Mouse (Mus musculus) thymus, adult 2 months (tissue): ENCODE measurements at regions not wholly inside any gene's neighbourhood (a gene's known extent, or its start where the extent isn't known, plus 50 kb on each side); places are given as distances from the start of the nearest gene placed in this dataset.

ENCODE experiments used
- CTCF ChIP-seq: fragments of 200-500 bp; IDR thresholded peaks from 2 replicates; pipeline ENCODE4 v1.5.1; 2012; ENCODE audit warnings: mild to moderate bottlenecking, control low read depth, low read length, moderate library complexity, borderline replicate concordance; ENCODE audit not compliant: control insufficient read depth, poor library complexity, insufficient read depth; ENCODE audit errors: extremely low read depth
- POLR2A ChIP-seq: fragments of 200-500 bp; IDR thresholded peaks from 2 replicates; pipeline ENCODE4 v1.6.1; 2012; ENCODE audit warnings: mild to moderate bottlenecking, low read length, control low read depth, moderate library complexity; ENCODE audit not compliant: control insufficient read depth, poor library complexity, insufficient read depth; ENCODE audit errors: extremely low read depth

DNA sequence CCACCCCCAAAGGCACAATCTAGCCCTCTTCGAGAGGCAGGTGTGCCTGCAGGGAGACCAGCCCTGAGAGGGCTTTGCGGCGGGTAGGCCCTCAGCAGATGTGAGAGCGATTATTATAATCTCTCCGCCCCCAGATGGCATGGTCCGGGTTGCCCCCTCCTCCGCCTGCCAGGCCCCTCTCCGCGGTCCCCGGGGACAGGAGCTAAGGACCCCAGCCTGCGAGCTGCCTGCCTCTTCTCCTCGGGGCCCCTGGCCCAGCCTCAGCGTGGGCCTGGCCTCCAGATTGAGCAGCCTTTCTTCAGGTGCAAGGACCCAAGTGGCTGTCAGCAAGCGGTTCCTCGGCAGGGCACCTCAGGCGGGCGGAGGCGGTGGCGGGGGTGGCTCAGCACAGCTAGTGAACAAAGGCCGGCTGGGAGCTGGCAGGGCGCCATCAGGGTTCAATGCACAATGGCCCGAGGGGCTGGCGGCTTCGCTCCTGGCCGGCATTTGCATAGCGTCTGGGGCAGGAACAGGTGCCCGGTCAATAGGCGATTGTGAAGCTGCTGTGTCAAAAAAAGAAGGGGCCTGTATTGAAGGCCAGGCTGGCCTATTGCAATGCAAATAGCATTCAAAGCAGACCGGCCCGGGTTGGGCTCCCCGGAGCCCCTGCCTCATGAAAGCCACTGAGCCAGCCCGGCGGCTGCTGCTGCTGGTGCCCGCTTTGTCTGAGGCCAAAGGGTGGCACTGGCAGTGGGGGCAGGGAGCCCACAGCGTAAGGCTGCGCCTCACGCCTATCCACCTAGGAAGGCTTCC lies 141.1 kb upstream of the Zmiz1 start:
- TF ChIP-seq CTCF = no peak
- no peak for TF ChIP-seq POLR2A
